Mouse (Mus musculus): ENCODE measurements around the gene Ifi47. TPM values are rescaled to one million over a fixed set of nuclear protein-coding genes. Genes with fewer than 3 reads are reported as not detected.
"Not testable (repeated sequence)": the region's sequence is repeated elsewhere in the genome, so short reads cannot be mapped to it uniquely, and the experiment has no call there.

The Ifi47 gene
- polyA plus RNA-seq (2014; fragmentation: Nextera tagmentation; extraction: Ambion mirVana) = 0.63 and 1.1 TPM in 2 replicates

GRCm38 (mm10) chr11:49076001-49076757, at the start of gene Ifi47:
Ifi47 (plus strand) TSS chr11:49076587.
- not testable (repeated sequence) for DNase-seq (ENCODE audit: low spot score); ATAC-seq (replicated peaks; ENCODE audit: low FRiP score); H3K27ac ChIP-seq (ENCODE audit: low read depth, low read length); H3K9ac ChIP-seq (ENCODE audit: low read length); H3K4me1 ChIP-seq (replicated peaks; ENCODE audit: control insufficient read depth, insufficient read depth, low read length); H3K27me3 ChIP-seq (ENCODE audit: control insufficient read depth, insufficient read depth, low read length); H3K4me3 ChIP-seq (ENCODE audit: low read depth, low read length); H3K4me2 ChIP-seq (ENCODE audit: low read depth, low read length, severe bottlenecking); H3K36me3 ChIP-seq (ENCODE audit: control insufficient read depth, insufficient read depth, low read length); H3K9me3 ChIP-seq (ENCODE audit: control insufficient read depth, low read length)
- 78% methylated on average over 6 of the region's 6 CpGs for WGBS

GRCm38 (mm10) chr11:49050064-49050463, 26.3 kb upstream of the Ifi47 start:
- H3K27ac ChIP-seq (ENCODE audit: low read depth, low read length); ATAC-seq (replicated peaks; ENCODE audit: low FRiP score); H3K36me3 ChIP-seq (ENCODE audit: control insufficient read depth, insufficient read depth, low read length); DNase-seq (ENCODE audit: low spot score); H3K4me3 ChIP-seq (ENCODE audit: low read depth, low read length); H3K27me3 ChIP-seq (ENCODE audit: control insufficient read depth, insufficient read depth, low read length); H3K4me1 ChIP-seq (replicated peaks; ENCODE audit: control insufficient read depth, insufficient read depth, low read length); H3K4me2 ChIP-seq (ENCODE audit: low read depth, low read length, severe bottlenecking); H3K9me3 ChIP-seq (ENCODE audit: control insufficient read depth, low read length); H3K9ac ChIP-seq (ENCODE audit: low read length): not testable (repeated sequence)

- DNase-seq (ENCODE audit: low spot score); H3K4me1 ChIP-seq (replicated peaks; ENCODE audit: control insufficient read depth, insufficient read depth, low read length); H3K9me3 ChIP-seq (ENCODE audit: control insufficient read depth, low read length); H3K4me3 ChIP-seq (ENCODE audit: low read depth, low read length); H3K36me3 ChIP-seq (ENCODE audit: control insufficient read depth, insufficient read depth, low read length); H3K9ac ChIP-seq (ENCODE audit: low read length); H3K27ac ChIP-seq (ENCODE audit: low read depth, low read length); H3K27me3 ChIP-seq (ENCODE audit: control insufficient read depth, insufficient read depth, low read length); H3K4me2 ChIP-seq (ENCODE audit: low read depth, low read length, severe bottlenecking); ATAC-seq (replicated peaks; ENCODE audit: low FRiP score): not testable (repeated sequence)
- WGBS = 86% methylated on average over 1 of the region's 6 CpGs
Observed at GRCm38 (mm10) chr11:49051093-49051891, 25.1 kb upstream of the Ifi47 start, which contains the start of gene 9930111J21Rik2. 9930111J21Rik2 (minus strand) TSS chr11:49051242.

- not testable (repeated sequence) for DNase-seq (ENCODE audit: low spot score); H3K9me3 ChIP-seq (ENCODE audit: control insufficient read depth, low read length); H3K9ac ChIP-seq (ENCODE audit: low read length); H3K27me3 ChIP-seq (ENCODE audit: control insufficient read depth, insufficient read depth, low read length); H3K36me3 ChIP-seq (ENCODE audit: control insufficient read depth, insufficient read depth, low read length); H3K4me3 ChIP-seq (ENCODE audit: low read depth, low read length); H3K27ac ChIP-seq (ENCODE audit: low read depth, low read length); H3K4me1 ChIP-seq (replicated peaks; ENCODE audit: control insufficient read depth, insufficient read depth, low read length); H3K4me2 ChIP-seq (ENCODE audit: low read depth, low read length, severe bottlenecking); ATAC-seq (replicated peaks; ENCODE audit: low FRiP score)
- no CpG with 5 or more reads among the region's 5 CpGs for WGBS
Observed at GRCm38 (mm10) chr11:49051894-49052293, 24.5 kb upstream of the Ifi47 start.

GRCm38 (mm10) chr11:49060061-49060460, 16.3 kb upstream of the Ifi47 start:
- not testable (repeated sequence) for H3K36me3 ChIP-seq (ENCODE audit: control insufficient read depth, insufficient read depth, low read length); H3K9me3 ChIP-seq (ENCODE audit: control insufficient read depth, low read length); H3K4me2 ChIP-seq (ENCODE audit: low read depth, low read length, severe bottlenecking); H3K4me3 ChIP-seq (ENCODE audit: low read depth, low read length); H3K27ac ChIP-seq (ENCODE audit: low read depth, low read length); H3K9ac ChIP-seq (ENCODE audit: low read length); ATAC-seq (replicated peaks; ENCODE audit: low FRiP score); DNase-seq (ENCODE audit: low spot score); H3K27me3 ChIP-seq (ENCODE audit: control insufficient read depth, insufficient read depth, low read length); H3K4me1 ChIP-seq (replicated peaks; ENCODE audit: control insufficient read depth, insufficient read depth, low read length)
- WGBS = 51% methylated on average over 2 of the region's 3 CpGs

GRCm38 (mm10) chr11:49061865-49062264, 14.5 kb upstream of the Ifi47 start:
- H3K4me3 ChIP-seq (ENCODE audit: low read depth, low read length); H3K36me3 ChIP-seq (ENCODE audit: control insufficient read depth, insufficient read depth, low read length); H3K9ac ChIP-seq (ENCODE audit: low read length); H3K27ac ChIP-seq (ENCODE audit: low read depth, low read length); H3K4me2 ChIP-seq (ENCODE audit: low read depth, low read length, severe bottlenecking); H3K27me3 ChIP-seq (ENCODE audit: control insufficient read depth, insufficient read depth, low read length); ATAC-seq (replicated peaks; ENCODE audit: low FRiP score); H3K9me3 ChIP-seq (ENCODE audit: control insufficient read depth, low read length); DNase-seq (ENCODE audit: low spot score); H3K4me1 ChIP-seq (replicated peaks; ENCODE audit: control insufficient read depth, insufficient read depth, low read length): not testable (repeated sequence)
- 78% methylated on average over 2 of the region's 2 CpGs for WGBS

GRCm38 (mm10) chr11:49063713-49064469, 12.5 kb upstream of the Ifi47 start, which contains the start of gene Tgtp2:
Tgtp2 (minus strand) TSS chr11:49064206.
- not testable (repeated sequence) for H3K9ac ChIP-seq (ENCODE audit: low read length); H3K4me2 ChIP-seq (ENCODE audit: low read depth, low read length, severe bottlenecking); H3K4me3 ChIP-seq (ENCODE audit: low read depth, low read length); DNase-seq (ENCODE audit: low spot score); H3K9me3 ChIP-seq (ENCODE audit: control insufficient read depth, low read length); H3K27ac ChIP-seq (ENCODE audit: low read depth, low read length); H3K36me3 ChIP-seq (ENCODE audit: control insufficient read depth, insufficient read depth, low read length); H3K4me1 ChIP-seq (replicated peaks; ENCODE audit: control insufficient read depth, insufficient read depth, low read length); ATAC-seq (replicated peaks; ENCODE audit: low FRiP score); H3K27me3 ChIP-seq (ENCODE audit: control insufficient read depth, insufficient read depth, low read length)
- 85% methylated on average over 5 of the region's 5 CpGs for WGBS

GRCm38 (mm10) chr11:49068358-49068757, 8.0 kb upstream of the Ifi47 start:
- Histone ChIP-seq H3K9me3 (ENCODE audit: control insufficient read depth, low read length) (no peaks in the 10 kb centered on the region), H3K27ac (ENCODE audit: low read depth, low read length) (no peak overlapping the region), H3K9ac (ENCODE audit: low read length) (no peak overlapping the region), H3K4me3 (ENCODE audit: low read depth, low read length) (no peak overlapping the region), H3K4me1 (replicated peaks; ENCODE audit: control insufficient read depth, insufficient read depth, low read length) (no peaks in the 10 kb centered on the region), H3K27me3 (ENCODE audit: control insufficient read depth, insufficient read depth, low read length) (no peaks in the 10 kb centered on the region), H3K4me2 (ENCODE audit: low read depth, low read length, severe bottlenecking) (no peak overlapping the region), H3K36me3 (ENCODE audit: control insufficient read depth, insufficient read depth, low read length) (no peaks in the 10 kb centered on the region)
- ATAC-seq (replicated peaks; ENCODE audit: low FRiP score) = no peak
- no peak for DNase-seq (ENCODE audit: low spot score)
- 91% methylated on average over 1 of the region's 1 CpGs for WGBS
